Mouse (Mus musculus) MEL (cell line): ENCODE results near the gene Zfp42. TPM values are rescaled to one million over a fixed set of nuclear protein-coding genes. Genes with fewer than 3 reads are reported as not detected.

Experiments
- DNase-seq: peaks from one replicate; pipeline ENCODE4 v3.0.0; 2011; ENCODE audit warnings: low read depth, low spot score
- H3K27ac ChIP-seq: 2 replicates; pipeline ENCODE4 v1.5.1; 2012; ENCODE audit warnings: low read depth, mild to moderate bottlenecking, control low read depth, low read length, moderate library complexity; ENCODE audit not compliant: control insufficient read depth
- H3K27me3 ChIP-seq, 2 experiments: fragments of 150-350 bp in 1 of 2; sonication (generic) in 1 of 2; 2 replicates each; pipeline ENCODE4 v1.6.1; 2012; ENCODE audit warnings: low read length in 2 of 2, mild to moderate bottlenecking in 2 of 2, improper control_type of control experiment in 1 of 2, moderate library complexity in 1 of 2; ENCODE audit not compliant: insufficient read depth in 2 of 2, control insufficient read depth in 1 of 2
- H3K36me3 ChIP-seq, 2 experiments: 2 replicates each; pipeline ENCODE4 v1.6.1; 2012 to 2014; ENCODE audit warnings: low read length in 2 of 2, improper control_type of control experiment in 1 of 2, inconsistent platforms in 1 of 2, mild to moderate bottlenecking in 1 of 2; ENCODE audit not compliant: insufficient read depth in 2 of 2, control insufficient read depth in 1 of 2
- H3K4me1 ChIP-seq, 2 experiments: fragments of 150-350 bp in 1 of 2; sonication (generic) in 1 of 2; 2 replicates each; pipeline ENCODE4 v1.6.1; 2012; ENCODE audit warnings: low read length in 2 of 2, improper control_type of control experiment in 1 of 2, mild to moderate bottlenecking in 1 of 2; ENCODE audit not compliant: insufficient read depth in 2 of 2, control insufficient read depth in 1 of 2
- H3K4me3 ChIP-seq, 2 experiments: fragments of 150-350 bp in 1 of 2; sonication (generic) in 1 of 2; 2 replicates each; pipeline ENCODE4 v1.5.1; 2012; ENCODE audit warnings: low read depth in 2 of 2, low read length in 2 of 2, mild to moderate bottlenecking in 2 of 2, moderate library complexity in 2 of 2, control low read depth in 1 of 2, improper control_type of control experiment in 1 of 2; ENCODE audit not compliant: control insufficient read depth in 1 of 2, insufficient read depth in 1 of 2
- H3K79me2 ChIP-seq: 2 replicates; pipeline ENCODE4 v1.6.1; 2012; ENCODE audit warnings: mild to moderate bottlenecking, low read length, moderate library complexity; ENCODE audit not compliant: control insufficient read depth, poor library complexity, insufficient read depth
- H3K9ac ChIP-seq: 2 replicates; pipeline ENCODE4 v1.6.1; 2012; ENCODE audit warnings: low read depth, mild to moderate bottlenecking, control low read depth, low read length, moderate library complexity; ENCODE audit not compliant: control insufficient read depth, poor library complexity, severe bottlenecking
- H3K9me3 ChIP-seq: fragments of 150-350 bp; sonication (generic); replicated peaks from 2 replicates; pipeline ENCODE4 v1.6.1; 2012; ENCODE audit warnings: mild to moderate bottlenecking, low read length, improper control_type of control experiment, moderate library complexity; ENCODE audit not compliant: insufficient read depth
- CHD2 ChIP-seq: IDR thresholded peaks from 2 replicates; pipeline ENCODE4 v1.6.1; 2011; ENCODE audit warnings: low read length, improper control_type of control experiment
- ETS1 ChIP-seq: IDR thresholded peaks from 2 replicates; pipeline ENCODE4 v1.6.1; 2012; ENCODE audit warnings: low read depth, mild to moderate bottlenecking, inconsistent platforms, low read length, improper control_type of control experiment, moderate library complexity
- HCFC1 ChIP-seq: IDR thresholded peaks from 2 replicates; pipeline ENCODE4 v1.6.1; 2012; ENCODE audit warnings: low read depth, mild to moderate bottlenecking, inconsistent platforms, low read length, improper control_type of control experiment, moderate library complexity
- JUND ChIP-seq: IDR thresholded peaks from 2 replicates; pipeline ENCODE4 v1.6.1; 2011; ENCODE audit warnings: low read depth, mild to moderate bottlenecking, improper control_type of control experiment, low read length
- KAT2A ChIP-seq: conservative IDR thresholded peaks from 2 replicates; pipeline ENCODE4 v1.6.1; 2012; ENCODE audit warnings: low read depth, low read length, improper control_type of control experiment, inconsistent platforms
- MAFK ChIP-seq: IDR thresholded peaks from 2 replicates; pipeline ENCODE4 v1.6.1; 2011; ENCODE audit warnings: low read depth, mild to moderate bottlenecking, low read length, improper control_type of control experiment, borderline replicate concordance
- MAZ ChIP-seq: IDR thresholded peaks from 2 replicates; pipeline ENCODE4 v1.6.1; 2012; ENCODE audit warnings: low read depth, mild to moderate bottlenecking, inconsistent platforms, low read length, improper control_type of control experiment
- MEF2A ChIP-seq: IDR thresholded peaks from 2 replicates; pipeline ENCODE4 v1.6.1; 2014; ENCODE audit warnings: low read depth, mild to moderate bottlenecking, inconsistent platforms, low read length, improper control_type of control experiment; ENCODE audit not compliant: poor library complexity, insufficient replicate concordance, severe bottlenecking; ENCODE audit errors: extremely low read depth
- MXI1 ChIP-seq: IDR thresholded peaks from 2 replicates; pipeline ENCODE4 v1.6.1; 2011; ENCODE audit warnings: mild to moderate bottlenecking, low read depth, low read length, improper control_type of control experiment
- POLR2A ChIP-seq, 2 experiments: IDR thresholded peaks; 2 replicates each; pipeline ENCODE4 v1.6.1; 2011 to 2012; ENCODE audit warnings: low read length in 2 of 2, mild to moderate bottlenecking in 2 of 2, control low read depth in 1 of 2, improper control_type of control experiment in 1 of 2, low read depth in 1 of 2, moderate library complexity in 1 of 2; ENCODE audit not compliant: control insufficient read depth in 1 of 2, insufficient read depth in 1 of 2, poor library complexity in 1 of 2
- POLR2AphosphoS2 ChIP-seq: IDR thresholded peaks from 2 replicates; pipeline ENCODE4 v1.6.1; 2011; ENCODE audit warnings: low read length, improper control_type of control experiment
- POLR2AphosphoS5 ChIP-seq: IDR thresholded peaks from 2 replicates; pipeline ENCODE4 v1.6.1; 2012; ENCODE audit warnings: low read depth, borderline replicate concordance, mild to moderate bottlenecking, inconsistent platforms, low read length, moderate library complexity, mixed read lengths
- SMC3 ChIP-seq: IDR thresholded peaks from 2 replicates; pipeline ENCODE4 v1.6.1; 2011; ENCODE audit warnings: low read depth, low read length, improper control_type of control experiment
- TCF12 ChIP-seq: IDR thresholded peaks from 2 replicates; pipeline ENCODE4 v1.6.1; 2014; ENCODE audit warnings: low read depth, mild to moderate bottlenecking, inconsistent platforms, low read length, improper control_type of control experiment, moderate library complexity
- USF1 ChIP-seq: IDR thresholded peaks from 2 replicates; pipeline ENCODE4 v1.6.1; 2014; ENCODE audit warnings: low read depth, mild to moderate bottlenecking, inconsistent platforms, low read length, improper control_type of control experiment, moderate library complexity
- ZC3H11A ChIP-seq: IDR thresholded peaks from 2 replicates; pipeline ENCODE4 v1.6.1; 2012; ENCODE audit warnings: low read depth, mild to moderate bottlenecking, inconsistent platforms, low read length, improper control_type of control experiment
- polyA plus RNA-seq, 2 experiments: library from polyadenylated mRNA; stranded (reverse) in 1 of 2; unstranded in 1 of 2; fragments of >175 nt in 1 of 2; fragments of >200 nt in 1 of 2; gene quantifications; 2 replicates each; pipeline versions ENCODE4 v1.2.1 to v1.2.4; 2012; ENCODE audit warnings: low replicate concordance in 2 of 2, low read depth in 1 of 2; ENCODE audit not compliant: insufficient read length in 2 of 2, insufficient read depth in 1 of 2, missing spikeins in 1 of 2
- total RNA-seq: library from RNA; depleted of rRNA; stranded (reverse); fragments of 300-350 nt; gene quantifications from 2 replicates; pipeline ENCODE4 v1.2.3, GENCODE M21; 2012

Zfp42 gene
- total and polyA plus RNA-seq, 3 experiments: not detected

GRCm38 (mm10) chr8:43278397-43278796, 28.4 kb downstream of the Zfp42 start:
- H3K9ac ChIP-seq: no peak overlapping the region
- no peak overlapping the region for H3K4me3 ChIP-seq
- no peaks in the 10 kb centered on the region for H3K36me3 ChIP-seq
- no peaks in the 10 kb centered on the region for H3K79me2 ChIP-seq
- H3K4me1 ChIP-seq: no peaks in the 10 kb centered on the region
- H3K9me3 ChIP-seq: no peaks in the 10 kb centered on the region
- no peak overlapping the region for H3K27ac ChIP-seq
- H3K27me3 ChIP-seq: no peaks in the 10 kb centered on the region
- TF ChIP-seq ETS1: no peak
- no peak for TF ChIP-seq USF1
- no peak for TF ChIP-seq CHD2
- no peak for DNase-seq

GRCm38 (mm10) chr8:43260961-43261360, 45.8 kb downstream of the Zfp42 start:
- Histone ChIP-seq H3K79me2 (no peaks in the 10 kb centered on the region), H3K4me1 (no peaks in the 10 kb centered on the region), H3K27me3 (no peaks in the 10 kb centered on the region), H3K27ac (no peak overlapping the region), H3K9ac (no peak overlapping the region), H3K9me3 (no peaks in the 10 kb centered on the region), H3K36me3 (no peaks in the 10 kb centered on the region), H3K4me3 (no peak overlapping the region)
- no peak for DNase-seq
- TF ChIP-seq SMC3 (no peak), POLR2A (IDR thresholded peaks at IDR 0.05; ENCODE audit: control insufficient read depth in 1 of 2, insufficient read depth in 1 of 2, low read depth in 1 of 2, low read length in 2 of 2, poor library complexity in 1 of 2) (no peak), JUND (no peak), KAT2A (no peak), TCF12 (no peak), ZC3H11A (no peak)

- Histone ChIP-seq H3K27me3 (no peaks in the 10 kb centered on the region), H3K79me2 (no peaks in the 10 kb centered on the region), H3K9me3 (no peaks in the 10 kb centered on the region), H3K27ac (no peak overlapping the region), H3K36me3 (no peaks in the 10 kb centered on the region), H3K9ac (no peak overlapping the region), H3K4me1 (no peaks in the 10 kb centered on the region), H3K4me3 (no peak overlapping the region)
- TF ChIP-seq TCF12 (no peak), ETS1 (no peak), MEF2A (no peak), POLR2AphosphoS2 (no peak), MAFK (no peak), MXI1 (no peak), HCFC1 (no peak), POLR2AphosphoS5 (no peak), MAZ (no peak), JUND (no peak)
- no peak for DNase-seq
Measured at GRCm38 (mm10) chr8:43257886-43258285, 48.9 kb downstream of the Zfp42 start.
